In genomic region chr17:44459029-44459428, GRCm38 (mm10) we compare ENCODE assay signal across 17 mouse cellular contexts.
DNase-seq lines count a peak whose midpoint lies in the region; ATAC-seq and TF ChIP-seq lines count a peak whose summit lies in the region.
"Had no signal": no experiment of that assay in that cellular context is flagged by ENCODE, and none has a peak within 500 bp of the region (broad histone marks: within the 10 kb centered on the region; RNA-seq: fewer than 3 reads in every experiment).

No protein-coding gene starts in this region.

- H3K79me2 ChIP-seq in heart, adult 2 months (replicated peaks; ENCODE audit: control insufficient read depth, insufficient read depth, low read length) = no peaks in the 10 kb centered on the region
- H3K79me2 ChIP-seq in C2C12 (ENCODE audit: control insufficient read depth, insufficient read depth) = no peaks in the 10 kb centered on the region

- H3K9me3 ChIP-seq in midbrain, embryonic 15.5 days = no peaks in the 10 kb centered on the region
- no peaks in the 10 kb centered on the region for H3K9me3 ChIP-seq in forebrain, embryonic 16.5 days (ENCODE audit: control insufficient read depth, low read length)
- H3K9me3 ChIP-seq: embryonic facial prominence, embryonic 13.5 days; heart, embryonic 12.5 days; kidney, embryonic 15.5 days; limb, embryonic 15.5 days had no signal

- no peak overlapping the region for H3ac ChIP-seq in C2C12 (ENCODE audit: control insufficient read depth, insufficient read length, low read depth)

- H3K36me3 ChIP-seq in heart, adult 2 months (ENCODE audit: control insufficient read depth, insufficient read depth, low read length) = no peaks in the 10 kb centered on the region
- H3K36me3 ChIP-seq in C2C12 (ENCODE audit: control insufficient read depth, insufficient read depth) = no peaks in the 10 kb centered on the region
- no peaks in the 10 kb centered on the region for H3K36me3 ChIP-seq in midbrain, embryonic 15.5 days (replicated peaks)
- H3K36me3 ChIP-seq in forebrain, embryonic 16.5 days (ENCODE audit: control insufficient read depth, insufficient read depth) = no peaks in the 10 kb centered on the region
- H3K36me3 ChIP-seq: embryonic facial prominence, embryonic 13.5 days; heart, embryonic 12.5 days; kidney, embryonic 15.5 days; limb, embryonic 15.5 days had no signal

- no peak overlapping the region for H3K9ac ChIP-seq in heart, adult 2 months (ENCODE audit: low read depth, low read length)
- no peak overlapping the region for H3K9ac ChIP-seq in midbrain, embryonic 15.5 days
- H3K9ac ChIP-seq in forebrain, embryonic 16.5 days (replicated peaks; ENCODE audit: low read depth, low read length) = no peak overlapping the region
- H3K9ac ChIP-seq: embryonic facial prominence, embryonic 13.5 days; heart, embryonic 12.5 days; kidney, embryonic 15.5 days; limb, embryonic 15.5 days had no signal

- no peaks in the 10 kb centered on the region for H3K79me3 ChIP-seq in C2C12 (ENCODE audit: low read depth)

- intact Hi-C loops in heart, adult 2 months (cut with DNase I) = loop anchor here (5.0 to 10.0 kb wide), 2 partner anchors 276 to 913 kb away; no protein-coding TSS in a partner anchor

- TF ChIP-seq CTCF in heart, adult 2 months (IDR thresholded peaks at IDR 0.05) = no peak
- no peak for TF ChIP-seq CTCF in C2C12 (IDR thresholded peaks at IDR 0.05; ENCODE audit: control insufficient read depth, insufficient read depth, insufficient read length)

- ATAC-seq in inflammation-experienced regulatory T-cells, adult 6 months = peak; percentile 47
- ATAC-seq in midbrain, embryonic 15.5 days (replicated peaks) = no peak
- no peak for ATAC-seq in forebrain, embryonic 16.5 days

- H3K4me3 ChIP-seq in heart, adult 2 months = no peak overlapping the region
- H3K4me3 ChIP-seq in C2C12 (ENCODE audit: insufficient read depth, poor library complexity, severe bottlenecking) = no peak overlapping the region
- H3K4me3 ChIP-seq in midbrain, embryonic 15.5 days = no peak overlapping the region
- no peak overlapping the region for H3K4me3 ChIP-seq in forebrain, embryonic 16.5 days (replicated peaks; ENCODE audit: low read length)
- H3K4me3 ChIP-seq: embryonic facial prominence, embryonic 13.5 days; heart, embryonic 12.5 days; kidney, embryonic 15.5 days; limb, embryonic 15.5 days had no signal

- H3K4me1 ChIP-seq in heart, adult 2 months (ENCODE audit: control insufficient read depth, insufficient read depth, low read length) = no peaks in the 10 kb centered on the region; the same call in 1 of the 2 replicates
- no peaks in the 10 kb centered on the region for H3K4me1 ChIP-seq in midbrain, embryonic 15.5 days
- H3K4me1 ChIP-seq in forebrain, embryonic 16.5 days (replicated peaks; ENCODE audit: control insufficient read depth, insufficient read depth, low read length) = no peaks in the 10 kb centered on the region
- H3K4me1 ChIP-seq: heart, embryonic 12.5 days had no signal

- no peak for TF ChIP-seq EP300 in heart, adult 2 months (IDR thresholded peaks at IDR 0.05; ENCODE audit: insufficient read depth, low read depth, low read length)

- 82% methylated on average over 4 of the region's 4 CpGs for WGBS in heart, adult 2 months
- 97% methylated on average over 4 of the region's 4 CpGs for WGBS in midbrain, embryonic 15.5 days
- WGBS in forebrain, embryonic 16.5 days = 95% methylated on average over 4 of the region's 4 CpGs

- peak; percentile 4 for DNase-seq in heart, adult 8-10 months (ENCODE audit: low spot score)
- no peak for DNase-seq in heart, adult 2 months
- DNase-seq in adipocyte (ENCODE audit: low spot score) = peak; percentile 18
- DNase-seq in right cerebral cortex, postnatal 14 days = no peak
- DNase-seq: adrenal gland, postnatal 25 days; B cell, adult 2 months; cerebellum, adult 8-10 months; layer of hippocampus, postnatal 36 days; right cerebral cortex, postnatal 4 days had no signal

- no peaks in the 10 kb centered on the region; the same call in 1 of the 2 replicates for H3K27me3 ChIP-seq in heart, adult 2 months (ENCODE audit: control insufficient read depth, insufficient read depth, low read length)
- H3K27me3 ChIP-seq in C2C12 (ENCODE audit: control insufficient read depth, insufficient read depth, insufficient read length) = no peaks in the 10 kb centered on the region
- no peaks in the 10 kb centered on the region for H3K27me3 ChIP-seq in midbrain, embryonic 15.5 days (replicated peaks)
- H3K27me3 ChIP-seq in forebrain, embryonic 16.5 days (replicated peaks; ENCODE audit: control insufficient read depth, insufficient read depth, low read length) = peaks cover 3% of the 10 kb centered on the region; the same call in 1 of the 2 replicates

- H3K4me2 ChIP-seq in midbrain, embryonic 15.5 days = no peak overlapping the region
- H3K4me2 ChIP-seq in forebrain, embryonic 16.5 days (ENCODE audit: low read length) = no peak overlapping the region
- H3K4me2 ChIP-seq: embryonic facial prominence, embryonic 13.5 days; heart, embryonic 12.5 days; kidney, embryonic 15.5 days; limb, embryonic 15.5 days had no signal

- no peak overlapping the region for H3K27ac ChIP-seq in heart, adult 2 months
- H3K27ac ChIP-seq in midbrain, embryonic 15.5 days = no peak overlapping the region
- H3K27ac ChIP-seq in forebrain, embryonic 16.5 days (ENCODE audit: low read length) = no peak overlapping the region
- H3K27ac ChIP-seq: embryonic facial prominence, embryonic 13.5 days; kidney, embryonic 15.5 days; limb, embryonic 15.5 days had no signal

- TF ChIP-seq POLR2A in heart, adult 2 months (IDR thresholded peaks at IDR 0.05; ENCODE audit: insufficient read depth, low read depth, low read length) = no peak

TF ChIP-seq in C2C12, 6 proteins besides CTCF, POLR2A, EP300 and RAD21:
- TF ChIP-seq CEBPB (IDR thresholded peaks at IDR 0.05; ENCODE audit: low read depth) = peak; percentile 77
- no peak for TF ChIP-seq FOSL1 (IDR thresholded peaks at IDR 0.05; ENCODE audit: insufficient read depth, low read length, poor library complexity, severe bottlenecking)
- TF ChIP-seq MYOD1 (IDR thresholded peaks at IDR 0.05; ENCODE audit: control insufficient read depth, insufficient read length, low read depth) = no peak

Comparison
In these comparisons a context has a peak if more than half of its experiments do, and no peak if none do; other contexts are left out.
1. DNase-seq: peak in heart, adult 8-10 months (single experiment) and adipocyte (single experiment); none in heart, adult 2 months (0 of 2) and right cerebral cortex, postnatal 14 days (single experiment).